Comparison of ENCODE assay signal across 15 mouse cellular contexts in the genomic region with DNA sequence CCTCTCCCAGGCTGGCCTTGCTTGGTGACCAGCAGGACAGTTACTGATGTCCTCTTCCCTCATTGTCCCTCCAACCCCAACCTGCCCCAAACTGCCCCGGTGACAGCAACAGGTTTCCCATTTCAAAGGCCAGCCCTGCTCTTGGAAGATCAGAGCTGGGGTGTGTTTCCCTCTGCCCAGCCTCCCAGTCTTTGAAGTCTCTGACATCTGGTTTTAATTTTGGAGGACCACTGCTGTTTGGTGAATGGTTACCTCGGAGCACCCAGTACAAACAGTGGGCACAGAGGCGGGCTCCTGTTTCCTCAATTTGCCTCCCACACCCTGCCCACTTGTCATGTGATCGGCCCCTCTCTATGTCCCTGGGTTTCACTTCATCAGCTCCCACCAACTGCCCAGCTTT.
DNase-seq lines count a peak whose midpoint lies in the region; ATAC-seq and TF ChIP-seq lines count a peak whose summit lies in the region.
"Had no signal": no experiment of that assay in that cellular context is flagged by ENCODE, and none has a peak within 500 bp of the region (broad histone marks: within the 10 kb centered on the region; RNA-seq: fewer than 3 reads in every experiment).

No protein-coding gene starts in this region.

- no peaks in the 10 kb centered on the region for H3K27me3 ChIP-seq in kidney, postnatal 0 days (ENCODE audit: insufficient read depth, low read length)
- H3K27me3 ChIP-seq in embryonic facial prominence, embryonic 15.5 days, result no peaks in the 10 kb centered on the region
- H3K27me3 ChIP-seq in forebrain, postnatal 0 days (ENCODE audit: insufficient read depth, low read length), result no peaks in the 10 kb centered on the region
- H3K27me3 ChIP-seq: CH12.LX had no signal

- no peaks in the 10 kb centered on the region for H3K9me3 ChIP-seq in kidney, postnatal 0 days (replicated peaks; ENCODE audit: low read length)
- no peaks in the 10 kb centered on the region for H3K9me3 ChIP-seq in embryonic facial prominence, embryonic 15.5 days (replicated peaks)
- H3K9me3 ChIP-seq in forebrain, postnatal 0 days (ENCODE audit: low read length), result no peaks in the 10 kb centered on the region
- H3K9me3 ChIP-seq: midbrain, embryonic 15.5 days had no signal

- no peak overlapping the region for H3K4me3 ChIP-seq in kidney, postnatal 0 days (replicated peaks; ENCODE audit: low read depth, low read length)
- H3K4me3 ChIP-seq in bone marrow macrophage, adult 2 months (ENCODE audit: insufficient read depth, low read length), result no peak overlapping the region
- no peak overlapping the region for H3K4me3 ChIP-seq in embryonic facial prominence, embryonic 15.5 days (replicated peaks)
- no peak overlapping the region for H3K4me3 ChIP-seq in forebrain, postnatal 0 days (ENCODE audit: low read depth, low read length)
- H3K4me3 ChIP-seq: midbrain, embryonic 15.5 days had no signal

- 0 out of 2 replicates have a peak, but pooled peaks cover 6% of the 10 kb centered on the region for H3K4me1 ChIP-seq in kidney, postnatal 0 days (replicated peaks; ENCODE audit: insufficient read depth, low read length)
- H3K4me1 ChIP-seq in bone marrow macrophage, adult 2 months (ENCODE audit: control insufficient read depth, insufficient read depth, low read length), result peaks cover 40% of the 10 kb centered on the region
- H3K4me1 ChIP-seq in embryonic facial prominence, embryonic 15.5 days, result peaks cover 51% of the 10 kb centered on the region
- H3K4me1 ChIP-seq in forebrain, postnatal 0 days (ENCODE audit: insufficient read depth), result no peaks in the 10 kb centered on the region
- H3K4me1 ChIP-seq: midbrain, embryonic 15.5 days had no signal

- H3K9ac ChIP-seq in kidney, postnatal 0 days (ENCODE audit: low read depth, low read length), result no peak overlapping the region
- no peak overlapping the region for H3K9ac ChIP-seq in embryonic facial prominence, embryonic 15.5 days
- no peak overlapping the region for H3K9ac ChIP-seq in forebrain, postnatal 0 days
- H3K9ac ChIP-seq: lung, embryonic 14.5 days; midbrain, embryonic 15.5 days had no signal

- 16% methylated on average over 4 of the region's 4 CpGs for WGBS in kidney, postnatal 0 days
- 38% methylated on average over 4 of the region's 4 CpGs for WGBS in embryonic facial prominence, embryonic 15.5 days
- WGBS in forebrain, postnatal 0 days, result 57% methylated on average over 4 of the region's 4 CpGs

- no peak for TF ChIP-seq CTCF in kidney, postnatal 0 days (IDR thresholded peaks at IDR 0.05; ENCODE audit: low read depth)
- TF ChIP-seq CTCF in bone marrow macrophage, adult 2 months (IDR thresholded peaks at IDR 0.05; ENCODE audit: low read depth, low read length), result no peak
- no peak for TF ChIP-seq CTCF in forebrain, postnatal 0 days (IDR thresholded peaks at IDR 0.05; ENCODE audit: low read depth)

- DNase-seq in kidney, postnatal 0 days (ENCODE audit: low spot score), result peak; percentile 81
- DNase-seq in kidney, postnatal 10 days, result no peak
- peak; percentile 71 for DNase-seq in mesoderm, embryonic 11.5 days (ENCODE audit: low read depth, low spot score)
- no peak for DNase-seq in c-Kit-positive CD71-positive TER-119-positive erythroid progenitor cells, embryonic 14.5 days (ENCODE audit: low spot score)
- no peak for DNase-seq in forebrain, postnatal 0 days
- no peak for DNase-seq in lung, postnatal 36 days
- DNase-seq: adrenal gland, postnatal 25 days; cerebellum, adult 11 months; left cerebral cortex, postnatal 4 days; lung, embryonic 14.5 days; right cerebral cortex, postnatal 14 days had no signal

- ATAC-seq in kidney, postnatal 0 days (replicated peaks; ENCODE audit: low FRiP score, low read depth), result peak; percentile 65
- ATAC-seq in embryonic facial prominence, embryonic 15.5 days (ENCODE audit: insufficient number of reproducible peaks, low FRiP score, low TSS enrichment, low read depth), result peak; percentile 31
- ATAC-seq in forebrain, postnatal 0 days, result no peak
- ATAC-seq: midbrain, embryonic 15.5 days had no signal

- TF ChIP-seq POLR2A in bone marrow macrophage, adult 2 months (IDR thresholded peaks at IDR 0.05; ENCODE audit: borderline replicate concordance, low read depth, low read length), result no peak

- 0 out of 2 replicates have a peak overlapping the region, but pooled peaks have one; percentile 31 for H3K27ac ChIP-seq in kidney, postnatal 0 days
- peak overlapping the region; percentile 21; the same call in 1 of the 2 replicates for H3K27ac ChIP-seq in bone marrow macrophage, adult 2 months (ENCODE audit: insufficient read depth, low read depth, low read length)
- H3K27ac ChIP-seq in embryonic facial prominence, embryonic 15.5 days (replicated peaks), result no peak overlapping the region
- no peak overlapping the region for H3K27ac ChIP-seq in forebrain, postnatal 0 days (ENCODE audit: low read depth, low read length)
- H3K27ac ChIP-seq: midbrain, embryonic 15.5 days had no signal

- peaks cover 4% of the 10 kb centered on the region; the same call in 1 of the 2 replicates for H3K36me3 ChIP-seq in kidney, postnatal 0 days (ENCODE audit: insufficient read depth, low read length)
- H3K36me3 ChIP-seq in embryonic facial prominence, embryonic 15.5 days, result peaks cover 19% of the 10 kb centered on the region
- H3K36me3 ChIP-seq in forebrain, postnatal 0 days (ENCODE audit: insufficient read depth), result peaks cover 23% of the 10 kb centered on the region; the same call in 1 of the 2 replicates

- H3K4me2 ChIP-seq in kidney, postnatal 0 days (ENCODE audit: low read length), result peak overlapping the region; percentile 34; the same call in 1 of the 2 replicates
- no peak overlapping the region for H3K4me2 ChIP-seq in embryonic facial prominence, embryonic 15.5 days (replicated peaks)
- no peak overlapping the region for H3K4me2 ChIP-seq in forebrain, postnatal 0 days (ENCODE audit: low read depth)
- H3K4me2 ChIP-seq: lung, embryonic 14.5 days; midbrain, embryonic 15.5 days had no signal

Comparison
In these comparisons a context has a peak if more than half of its experiments do, and no peak if none do; other contexts are left out.
1. DNase-seq: peak in kidney, postnatal 0 days (single experiment) and mesoderm, embryonic 11.5 days (single experiment); none in kidney, postnatal 10 days (single experiment), c-Kit-positive CD71-positive TER-119-positive erythroid progenitor cells, embryonic 14.5 days (single experiment), forebrain, postnatal 0 days (single experiment) and lung, postnatal 36 days (single experiment).
2. H3K27ac ChIP-seq: peak in kidney, postnatal 0 days (single experiment) and bone marrow macrophage, adult 2 months (single experiment); none in embryonic facial prominence, embryonic 15.5 days (single experiment) and forebrain, postnatal 0 days (single experiment).